Mouse (Mus musculus) intestine, embryonic 14.5 days (tissue): ENCODE results near the gene Dnajc14. TPM values are rescaled to one million over a fixed set of nuclear protein-coding genes. Genes with fewer than 3 reads are reported as not detected.

ENCODE experiments used
- ATAC-seq: fragments of 200-750 bp; cut with Nextera tagmentation; replicated peaks from 2 replicates; pipeline ENCODE4 v1.8.0; 2017; ENCODE audit warnings: low read depth, moderate number of reproducible peaks, moderate TSS enrichment, moderate library complexity; ENCODE audit not compliant: low FRiP score, low TSS enrichment
- DNase-seq: peaks from one replicate; pipeline ENCODE4 v3.0.0-alpha.2; 2018; ENCODE audit warnings: low spot score
- H3K27ac ChIP-seq: fragments of 300-500 bp; sonication (generic); 2 replicates; pipeline ENCODE4 v1.5.1; 2014; ENCODE audit warnings: low read depth, mild to moderate bottlenecking, control low read depth
- H3K27me3 ChIP-seq: fragments of 300-500 bp; sonication (generic); replicated peaks from 2 replicates; pipeline ENCODE4 v1.6.1; 2014; ENCODE audit warnings: low read length, control low read depth; ENCODE audit not compliant: control insufficient read depth, insufficient read depth
- H3K36me3 ChIP-seq: fragments of 300-500 bp; sonication (generic); 2 replicates; pipeline ENCODE4 v1.6.1; 2014; ENCODE audit warnings: low read length, control low read depth; ENCODE audit not compliant: control insufficient read depth, insufficient read depth
- H3K4me1 ChIP-seq: fragments of 300-500 bp; sonication (generic); replicated peaks from 2 replicates; pipeline ENCODE4 v1.6.1; 2014; ENCODE audit warnings: low read length, control low read depth, mixed read lengths; ENCODE audit not compliant: control insufficient read depth, insufficient read depth
- H3K4me2 ChIP-seq: fragments of 300-500 bp; sonication (generic); 2 replicates; pipeline ENCODE4 v1.6.1; 2014; ENCODE audit warnings: low read length
- H3K4me3 ChIP-seq: fragments of 300-500 bp; sonication (generic); 2 replicates; pipeline ENCODE4 v1.5.1; 2014; ENCODE audit warnings: low read depth, low read length, control low read depth, mixed read lengths
- H3K9ac ChIP-seq: fragments of 300-500 bp; sonication (generic); 2 replicates; pipeline ENCODE4 v1.6.1; 2014; ENCODE audit warnings: mild to moderate bottlenecking, low read length
- H3K9me3 ChIP-seq: fragments of 300-500 bp; sonication (generic); 2 replicates; pipeline ENCODE4 v1.6.1; 2016; ENCODE audit warnings: low read length, control low read depth; ENCODE audit not compliant: control insufficient read depth
- WGBS: fragments of 180-500 bp; shearing (Covaris S2); extraction: QIAGEN DNeasy Blood & Tissue Kit; methylation state at CpG from one replicate; pipeline ENCODE4 v1.1.7; 2014; 5-methylcytosine and 5-hydroxymethylcytosine counted together
- polyA plus RNA-seq: library from polyadenylated mRNA; unstranded; fragments of >200 nt; fragmentation: Nextera tagmentation; extraction: Ambion mirVana; gene quantifications from 2 replicates; pipeline ENCODE4 v1.2.1, GENCODE M21; 2014

Gene Dnajc14
- polyA plus RNA-seq, 1 experiment from 2014 or later: 35.5 TPM

- no peaks in the 10 kb centered on the region for H3K9me3 ChIP-seq
- no peak overlapping the region for H3K9ac ChIP-seq
- H3K36me3 ChIP-seq: peaks cover 29% of the 10 kb centered on the region
- no peak for ATAC-seq
- H3K27me3 ChIP-seq: no peaks in the 10 kb centered on the region
- H3K4me1 ChIP-seq: peaks cover 10% of the 10 kb centered on the region
- whole genome bisulfite sequencing: 95% methylated on average over 9 of the region's 9 CpGs
- no peak for DNase-seq
- no peak overlapping the region for H3K4me2 ChIP-seq
- H3K27ac ChIP-seq: no peak overlapping the region
- no peak overlapping the region for H3K4me3 ChIP-seq
Observed at GRCm38 (mm10) chr10:128823821-128824220, 20.0 kb downstream of the Dnajc14 start.

- Histone ChIP-seq H3K4me1 (no peaks in the 10 kb centered on the region), H3K27ac (no peak overlapping the region), H3K9me3 (no peaks in the 10 kb centered on the region), H3K9ac (no peak overlapping the region), H3K4me3 (no peak overlapping the region), H3K4me2 (no peak overlapping the region), H3K36me3 (peaks cover 77% of the 10 kb centered on the region), H3K27me3 (no peaks in the 10 kb centered on the region)
- DNase-seq (no peak), ATAC-seq (no peak)
Observed at GRCm38 (mm10) chr10:128837400-128837799, 33.5 kb downstream of the Dnajc14 start.

GRCm38 (mm10) chr10:128839434-128839833 is 35.6 kb downstream of the Dnajc14 start:
- H3K4me2 ChIP-seq: no peak overlapping the region
- DNase-seq: no peak
- no peak for ATAC-seq
- no peak overlapping the region for H3K9ac ChIP-seq
- no peaks in the 10 kb centered on the region for H3K4me1 ChIP-seq
- H3K36me3 ChIP-seq: peaks cover 77% of the 10 kb centered on the region
- no peaks in the 10 kb centered on the region for H3K9me3 ChIP-seq
- no peak overlapping the region for H3K27ac ChIP-seq
- H3K4me3 ChIP-seq: no peak overlapping the region
- no peaks in the 10 kb centered on the region for H3K27me3 ChIP-seq

- no peaks in the 10 kb centered on the region for H3K4me1 ChIP-seq
- no peak overlapping the region for H3K4me2 ChIP-seq
- ATAC-seq: no peak
- no peak overlapping the region for H3K9ac ChIP-seq
- peaks cover 72% of the 10 kb centered on the region for H3K36me3 ChIP-seq
- H3K27ac ChIP-seq: no peak overlapping the region
- H3K4me3 ChIP-seq: no peak overlapping the region
- H3K27me3 ChIP-seq: no peaks in the 10 kb centered on the region
- no peak for DNase-seq
- H3K9me3 ChIP-seq: no peaks in the 10 kb centered on the region
Observed at GRCm38 (mm10) chr10:128840612-128841011, 36.8 kb downstream of the Dnajc14 start.

- H3K9ac ChIP-seq: no peak overlapping the region
- ATAC-seq (no peak), DNase-seq (no peak)
- H3K4me3 ChIP-seq: no peak overlapping the region
- H3K36me3 ChIP-seq: peaks cover 75% of the 10 kb centered on the region
- no peak overlapping the region for H3K4me2 ChIP-seq
- 90% methylated on average over 5 of the region's 5 CpGs for WGBS
- H3K4me1 ChIP-seq: no peaks in the 10 kb centered on the region
- H3K27me3 ChIP-seq: no peaks in the 10 kb centered on the region
- H3K27ac ChIP-seq: no peak overlapping the region
- H3K9me3 ChIP-seq: no peaks in the 10 kb centered on the region
Observed at GRCm38 (mm10) chr10:128843260-128843659, 39.4 kb downstream of the Dnajc14 start.

- no peak for DNase-seq
- Histone ChIP-seq H3K9ac (no peak overlapping the region), H3K4me2 (no peak overlapping the region), H3K36me3 (peaks cover 83% of the 10 kb centered on the region), H3K9me3 (no peaks in the 10 kb centered on the region), H3K4me1 (no peaks in the 10 kb centered on the region), H3K4me3 (no peak overlapping the region), H3K27ac (no peak overlapping the region), H3K27me3 (no peaks in the 10 kb centered on the region)
- WGBS: 74% methylated on average over 2 of the region's 2 CpGs
- no peak for ATAC-seq
Observed at GRCm38 (mm10) chr10:128845516-128845915, 41.7 kb downstream of the Dnajc14 start.

GRCm38 (mm10) chr10:128846664-128847063 is 42.8 kb downstream of the Dnajc14 start:
- DNase-seq (no peak), ATAC-seq (no peak)
- Histone ChIP-seq H3K36me3 (peaks cover 81% of the 10 kb centered on the region), H3K27ac (no peak overlapping the region), H3K9ac (no peak overlapping the region), H3K4me1 (no peaks in the 10 kb centered on the region), H3K4me3 (no peak overlapping the region), H3K27me3 (no peaks in the 10 kb centered on the region), H3K4me2 (no peak overlapping the region), H3K9me3 (no peaks in the 10 kb centered on the region)
- WGBS: 93% methylated on average over 4 of the region's 4 CpGs

GRCm38 (mm10) chr10:128848426-128848825 is 44.6 kb downstream of the Dnajc14 start:
- Histone ChIP-seq H3K27ac (no peak overlapping the region), H3K4me3 (no peak overlapping the region), H3K9ac (no peak overlapping the region), H3K4me2 (no peak overlapping the region), H3K27me3 (no peaks in the 10 kb centered on the region), H3K36me3 (peaks cover 80% of the 10 kb centered on the region), H3K9me3 (no peaks in the 10 kb centered on the region), H3K4me1 (no peaks in the 10 kb centered on the region)
- DNase-seq: no peak
- ATAC-seq: no peak
- WGBS: 59% methylated on average over 2 of the region's 2 CpGs

- DNase-seq (no peak), ATAC-seq (no peak)
- Histone ChIP-seq H3K4me1 (no peaks in the 10 kb centered on the region), H3K27me3 (no peaks in the 10 kb centered on the region), H3K4me2 (no peak overlapping the region), H3K9me3 (no peaks in the 10 kb centered on the region), H3K27ac (no peak overlapping the region), H3K9ac (no peak overlapping the region), H3K4me3 (no peak overlapping the region), H3K36me3 (peaks cover 76% of the 10 kb centered on the region)
- whole genome bisulfite sequencing: 74% methylated on average over 3 of the region's 3 CpGs
Observed at GRCm38 (mm10) chr10:128850339-128850738, 46.5 kb downstream of the Dnajc14 start.
